Mouse (Mus musculus): ENCODE measurements around the gene Tcf7l2. TPM values are rescaled to one million over a fixed set of nuclear protein-coding genes. Genes with fewer than 3 reads are reported as not detected.
A peak's percentile ranks its signal among the peaks of the same experiment; 100 is the strongest.

The Tcf7l2 gene
- total RNA-seq, 4 experiments from 2014 or later, result 9.6 to 12.4 (median 11.5) TPM

GRCm38 (mm10) chr19:55860009-55860743 is 118.6 kb downstream of the Tcf7l2 start:
- no peak for DNase-seq (ENCODE audit: low spot score in 2 of 2)

DNA sequence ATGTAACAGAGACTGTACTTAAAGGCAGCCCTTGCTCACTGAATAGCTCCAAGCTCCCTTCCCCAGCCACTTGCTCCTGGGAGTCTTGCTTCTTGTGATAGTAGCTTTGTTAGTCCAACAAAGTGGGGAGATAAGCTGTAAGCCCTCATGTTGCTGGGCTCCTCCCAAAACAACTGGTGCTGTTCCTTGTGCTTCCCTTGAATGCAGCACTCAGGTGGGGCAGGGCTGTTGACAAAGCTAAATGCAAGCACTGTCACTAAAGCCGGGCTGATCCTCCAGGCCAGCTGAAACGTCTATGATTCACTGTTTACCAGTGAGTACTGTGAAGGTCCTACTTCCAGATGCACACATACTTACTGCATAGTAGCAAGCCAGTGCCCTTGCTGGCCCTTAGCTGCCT is 120.1 kb downstream of the Tcf7l2 start:
- no peak for DNase-seq (ENCODE audit: low spot score in 2 of 2)

DNA sequence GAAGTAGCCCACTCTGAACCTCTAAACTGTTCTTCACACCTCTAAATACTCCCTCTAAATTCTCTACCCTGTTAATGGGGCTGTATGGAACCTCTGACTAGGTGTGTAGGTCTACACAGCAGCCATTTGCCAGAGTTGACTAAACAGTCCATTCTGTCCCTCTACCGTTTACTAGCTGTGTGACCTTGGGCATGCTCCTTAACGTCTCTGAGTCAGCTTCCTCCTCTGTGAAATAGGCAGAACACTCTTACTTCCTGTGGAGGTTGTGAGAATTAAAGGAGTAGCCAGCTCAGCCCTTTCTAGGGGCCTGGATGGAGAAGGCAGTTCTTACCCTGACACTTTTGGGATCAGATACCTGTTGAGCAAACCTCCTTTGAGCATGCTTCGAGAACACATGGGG is 120.9 kb downstream of the Tcf7l2 start:
- no peak for DNase-seq (ENCODE audit: low spot score in 2 of 2)

- no peak for DNase-seq (ENCODE audit: low spot score in 2 of 2)
Observed at GRCm38 (mm10) chr19:55865049-55865448, 123.4 kb downstream of the Tcf7l2 start.

GRCm38 (mm10) chr19:55865774-55866578 is 124.4 kb downstream of the Tcf7l2 start:
- DNase-seq (ENCODE audit: low spot score in 2 of 2), result no peak

GRCm38 (mm10) chr19:55867255-55867654 is 125.6 kb downstream of the Tcf7l2 start:
- DNase-seq (ENCODE audit: low spot score in 2 of 2), result no peak

GRCm38 (mm10) chr19:55867905-55868304 is 126.3 kb downstream of the Tcf7l2 start:
- DNase-seq (ENCODE audit: low spot score in 2 of 2), result no peak

- DNase-seq (ENCODE audit: low spot score in 2 of 2), result no peak
Observed at GRCm38 (mm10) chr19:55868597-55868996, 127.0 kb downstream of the Tcf7l2 start.

- DNase-seq (ENCODE audit: low spot score in 2 of 2), result no peak
Observed at GRCm38 (mm10) chr19:55870825-55871224, 129.2 kb downstream of the Tcf7l2 start.

- DNase-seq (ENCODE audit: low spot score in 2 of 2), result no peak
Observed at GRCm38 (mm10) chr19:55871496-55871895, 129.9 kb downstream of the Tcf7l2 start.

DNA sequence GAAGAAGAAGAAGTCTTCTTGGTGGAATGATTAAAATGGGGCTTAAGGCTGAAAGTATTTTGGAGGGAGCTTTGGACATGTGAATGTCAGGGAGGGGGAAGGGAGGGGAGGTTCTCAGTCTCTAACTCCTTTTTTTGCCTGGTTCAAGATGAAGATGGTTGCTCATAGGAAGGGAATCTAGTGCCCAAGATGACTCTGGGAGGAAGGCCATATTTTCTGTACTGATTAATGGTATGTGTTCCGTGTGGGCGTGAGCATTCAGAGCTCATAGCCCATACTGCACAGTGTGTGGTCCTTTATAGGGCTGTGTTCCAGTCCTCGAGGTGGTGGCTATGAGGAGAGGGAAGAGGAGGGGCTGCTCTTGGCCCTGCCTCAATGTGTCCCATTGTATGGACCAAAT is 131.6 kb downstream of the Tcf7l2 start:
- DNase-seq (ENCODE audit: low spot score in 2 of 2), result no peak

GRCm38 (mm10) chr19:55876501-55876900 is 134.9 kb downstream of the Tcf7l2 start:
- DNase-seq (ENCODE audit: low spot score in 2 of 2), result peak in 1 of 2 experiments; percentile 20

GRCm38 (mm10) chr19:55877404-55877915 is 135.8 kb downstream of the Tcf7l2 start:
- DNase-seq (ENCODE audit: low spot score in 2 of 2), result peak in 1 of 2 experiments; percentile 42

- no peak for DNase-seq (ENCODE audit: low spot score in 2 of 2)
Observed at GRCm38 (mm10) chr19:55880664-55881359, 139.2 kb downstream of the Tcf7l2 start.

GRCm38 (mm10) chr19:55886536-55886935 is 144.9 kb downstream of the Tcf7l2 start:
- DNase-seq (ENCODE audit: low spot score in 2 of 2), result no peak

DNA sequence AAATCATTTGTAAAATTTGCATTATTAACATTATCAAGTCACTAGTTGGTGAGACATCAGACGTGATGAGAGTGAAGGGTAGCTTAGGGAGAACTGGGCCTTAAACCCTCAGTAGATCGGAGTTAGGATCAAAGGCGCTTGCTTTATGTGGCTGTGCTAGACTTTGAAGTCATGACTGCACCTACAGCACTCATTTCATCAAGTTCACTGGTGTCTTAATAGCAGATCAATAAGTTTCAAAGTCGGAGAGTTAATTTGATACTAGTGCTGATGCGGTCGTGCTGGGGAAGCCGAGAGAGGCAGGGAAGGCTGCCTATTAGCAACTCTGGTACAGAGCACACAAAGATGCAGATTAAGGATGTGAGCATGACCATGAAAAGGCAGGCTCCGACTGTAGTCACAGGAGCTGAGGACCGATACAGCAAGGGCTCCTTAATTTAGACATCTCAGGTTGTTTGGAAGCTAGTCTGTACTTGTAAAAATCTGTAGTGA is 150.1 kb downstream of the Tcf7l2 start:
- DNase-seq (ENCODE audit: low spot score in 2 of 2), result no peak

DNA sequence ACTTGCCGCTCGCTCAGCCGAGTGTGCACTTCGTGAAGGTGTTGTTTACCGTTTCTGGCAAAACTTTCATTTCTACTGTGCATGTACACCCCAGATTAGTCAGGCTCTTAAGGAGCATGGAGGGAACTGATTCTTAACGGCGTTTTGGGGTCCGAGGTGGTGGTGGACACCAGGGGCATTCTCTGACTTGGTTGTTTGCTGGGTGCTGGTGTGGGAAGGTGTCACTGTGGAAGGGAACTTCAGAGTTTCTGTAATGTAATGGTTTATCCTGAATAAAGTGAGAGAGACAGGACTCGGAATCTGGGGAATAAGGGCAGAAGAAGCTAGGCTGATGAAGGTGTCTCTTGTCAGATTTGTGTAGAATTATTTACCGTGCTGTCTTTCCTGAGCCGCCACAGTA is 151.9 kb downstream of the Tcf7l2 start:
- no peak for DNase-seq (ENCODE audit: low spot score in 2 of 2)

- DNase-seq (ENCODE audit: low spot score in 2 of 2), result no peak
Observed at GRCm38 (mm10) chr19:55894396-55894795, 152.8 kb downstream of the Tcf7l2 start.

- DNase-seq (ENCODE audit: low spot score in 2 of 2), result no peak
Observed at GRCm38 (mm10) chr19:55895317-55895716, 153.7 kb downstream of the Tcf7l2 start.

DNA sequence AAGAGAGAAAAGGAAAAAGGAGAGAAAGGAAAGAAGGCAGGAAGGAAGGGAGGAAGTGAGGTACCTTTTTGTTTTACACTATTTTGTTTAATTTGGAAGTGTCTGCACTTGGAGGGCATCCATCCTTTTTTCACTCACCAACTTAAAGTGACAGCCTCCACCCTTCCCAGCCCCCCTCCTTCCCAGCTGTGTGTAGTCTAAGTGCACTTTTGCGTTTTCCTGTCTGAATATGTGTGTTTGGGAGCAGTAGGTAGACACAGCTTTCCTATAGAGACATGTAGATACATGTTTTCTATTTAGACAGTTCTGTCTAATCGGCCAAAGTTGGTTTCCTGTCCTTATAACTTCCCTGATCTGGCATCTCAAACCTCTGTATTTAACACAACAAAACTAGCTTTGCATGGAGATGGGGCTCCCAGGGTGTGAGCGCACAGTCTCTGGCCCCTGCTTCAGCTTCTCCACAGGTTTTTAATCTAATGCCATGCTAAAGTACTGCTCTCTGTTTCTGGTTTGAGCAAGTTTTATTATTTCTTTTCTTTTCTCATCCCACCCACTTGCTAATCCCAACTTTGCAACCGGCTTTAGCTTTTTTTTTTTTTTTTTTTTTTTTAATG is 154.3 kb downstream of the Tcf7l2 start:
- no peak for DNase-seq (ENCODE audit: low spot score in 2 of 2)

DNA sequence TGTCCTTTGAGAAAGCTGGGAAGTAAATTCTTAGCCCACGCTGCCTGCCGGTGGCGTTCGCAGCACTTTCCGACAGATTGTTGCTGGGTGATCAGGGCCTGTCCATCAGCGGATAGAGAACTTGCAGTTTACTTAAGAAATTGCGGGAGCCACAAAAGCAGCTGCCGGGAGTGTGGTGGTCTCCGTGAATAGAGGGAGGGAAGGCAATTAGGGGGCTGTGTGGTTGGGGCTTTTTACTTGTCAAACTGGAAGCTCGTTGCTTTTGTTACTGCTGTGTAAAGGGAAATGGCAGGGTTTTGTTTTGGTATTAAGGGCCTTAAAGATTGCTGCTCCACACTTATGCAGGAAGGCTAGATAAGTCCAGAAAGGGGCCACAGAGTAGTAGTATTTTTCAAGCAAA is 155.0 kb downstream of the Tcf7l2 start:
- DNase-seq (ENCODE audit: low spot score in 2 of 2), result no peak
